Mouse (Mus musculus) activated CD4-positive, CD25-positive, alpha-beta regulatory T cell, adult 4 months (primary cell): ENCODE data around the gene Paxx. TPM values are rescaled to one million over a fixed set of nuclear protein-coding genes. Genes with fewer than 3 reads are reported as not detected.
"Not testable (repeated sequence)": the region's sequence is repeated elsewhere in the genome, so short reads cannot be mapped to it uniquely, and the experiment has no call there.

Experiments used
- ATAC-seq: one replicate; pipeline ENCODE4 v1.8.0; 2017
- polyA plus RNA-seq, 2 experiments: library from polyadenylated mRNA; unstranded; fragments of 100-300 nt; shearing (Covaris generic); gene quantifications; one replicate each; pipeline ENCODE4 v1.2.1; 2017

Paxx gene
- polyA plus RNA-seq, 2 experiments from 2014 or later: 72.8 to 74.8 TPM

- ATAC-seq: no peak
These were observed 19.8 kb downstream of the Paxx start for GRCm38 (mm10) chr2:25441067-25441466.

DNA sequence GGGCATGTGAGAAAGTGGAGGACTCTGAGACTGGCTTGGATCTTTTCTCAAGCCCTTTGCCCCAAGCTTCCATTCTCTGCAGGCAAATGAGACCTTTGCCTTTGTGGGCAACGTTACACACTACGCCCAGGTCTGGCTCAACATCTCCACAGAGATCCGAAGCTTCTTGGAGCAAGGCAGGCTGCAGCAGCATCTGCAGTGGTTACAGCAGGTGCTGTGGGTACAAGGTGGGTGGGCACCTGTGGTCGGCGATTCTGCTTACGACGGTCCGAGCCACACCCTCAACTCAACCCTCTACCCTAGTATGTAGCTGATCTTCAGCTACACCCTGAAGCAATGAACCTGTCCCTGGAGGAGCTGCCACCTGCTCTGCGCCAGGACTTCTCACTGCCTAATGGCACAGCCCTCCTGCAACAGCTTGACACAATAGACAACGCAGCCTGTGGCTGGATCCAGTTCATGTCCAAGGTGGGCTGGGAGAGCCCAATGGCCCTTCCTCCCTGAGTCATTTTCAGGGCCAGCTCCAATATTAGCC lies 24.5 kb downstream of the Paxx start:
- no peak for ATAC-seq

GRCm38 (mm10) chr2:25434292-25434691 lies 26.6 kb downstream of the Paxx start:
- no peak for ATAC-seq

DNA sequence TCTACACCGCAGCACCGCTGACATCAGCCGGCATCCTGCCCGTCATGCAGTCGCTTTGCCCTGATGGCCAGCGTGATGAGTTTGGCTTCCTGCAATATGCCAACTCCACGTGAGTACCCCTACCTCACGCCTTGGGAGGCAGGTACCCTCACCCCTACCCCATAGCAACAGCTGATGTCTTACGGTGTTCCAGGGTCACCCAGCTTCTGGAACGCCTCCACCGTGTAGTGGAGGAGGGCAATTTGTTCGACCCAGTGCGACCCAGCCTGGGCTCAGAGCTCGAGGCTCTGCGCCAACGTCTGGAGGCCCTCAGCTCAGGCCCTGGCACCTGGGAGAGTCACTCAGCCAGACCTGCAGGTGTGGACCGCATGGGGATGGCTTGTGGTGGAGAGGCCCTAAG lies 27.8 kb downstream of the Paxx start:
- ATAC-seq: no peak

DNA sequence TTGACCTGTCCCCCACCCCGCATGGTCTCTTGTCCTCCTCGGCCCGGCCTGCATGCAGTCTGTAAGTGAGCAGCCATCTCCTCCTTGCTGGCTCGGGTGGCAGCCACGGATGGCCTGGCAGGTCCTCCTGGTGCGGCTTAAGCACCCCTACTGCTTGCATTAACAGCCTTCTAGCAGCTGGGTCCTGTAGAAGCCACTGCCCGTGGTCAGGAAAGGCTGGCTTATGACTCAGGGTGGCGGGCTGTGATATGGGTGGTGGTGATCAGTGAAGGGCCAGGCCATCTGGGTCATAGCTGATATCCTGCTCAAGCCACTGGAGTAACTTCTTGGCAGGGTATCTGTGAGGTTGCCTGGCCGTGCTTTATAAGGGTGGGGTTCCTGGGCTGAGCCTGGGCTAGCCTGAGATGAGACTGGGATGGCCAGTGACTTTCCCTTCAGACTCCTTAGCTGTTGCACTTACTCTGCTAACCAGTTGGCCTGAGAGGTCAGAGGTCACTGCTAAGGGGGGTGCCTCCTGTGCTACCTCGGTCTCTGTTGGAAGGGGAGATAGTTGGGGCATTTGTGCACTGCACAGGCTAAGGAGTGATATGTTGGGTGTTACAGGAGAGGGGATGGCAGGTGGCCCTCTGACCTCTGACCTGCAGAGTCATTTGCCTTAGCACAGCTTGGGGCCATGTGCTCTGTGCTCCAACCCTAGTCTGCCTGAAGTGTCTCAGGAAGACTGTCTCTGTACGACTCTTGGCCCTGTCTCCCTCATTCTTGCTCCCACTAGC lies 28.4 kb downstream of the Paxx start:
- no peak for ATAC-seq

DNA sequence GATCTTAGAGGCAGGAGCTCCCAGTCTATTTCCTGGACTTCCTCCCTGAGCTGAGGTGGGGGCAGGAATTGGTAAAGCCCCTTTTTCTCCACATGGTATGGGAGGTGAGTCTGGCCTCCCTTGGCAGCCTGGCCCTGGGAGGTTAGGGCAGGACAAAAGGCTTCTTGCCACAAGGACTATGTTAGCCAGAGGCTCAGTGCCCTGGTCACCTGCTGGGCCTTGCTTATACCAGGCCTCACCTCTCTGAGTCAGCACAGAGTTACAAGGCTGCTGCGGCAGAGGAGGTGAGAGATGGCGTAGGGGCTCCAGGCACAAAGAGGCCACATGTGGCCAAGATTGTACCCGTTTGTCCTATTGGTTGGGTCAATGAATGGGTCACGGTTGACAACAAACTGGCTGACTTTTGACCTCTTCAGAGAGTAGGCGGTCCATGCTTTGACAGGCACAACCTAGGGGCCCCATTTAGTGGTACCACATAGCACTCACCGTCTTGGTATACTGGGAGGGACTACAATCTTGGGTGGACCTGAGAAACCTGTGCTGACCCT lies 29.5 kb downstream of the Paxx start:
- ATAC-seq: no peak

DNA sequence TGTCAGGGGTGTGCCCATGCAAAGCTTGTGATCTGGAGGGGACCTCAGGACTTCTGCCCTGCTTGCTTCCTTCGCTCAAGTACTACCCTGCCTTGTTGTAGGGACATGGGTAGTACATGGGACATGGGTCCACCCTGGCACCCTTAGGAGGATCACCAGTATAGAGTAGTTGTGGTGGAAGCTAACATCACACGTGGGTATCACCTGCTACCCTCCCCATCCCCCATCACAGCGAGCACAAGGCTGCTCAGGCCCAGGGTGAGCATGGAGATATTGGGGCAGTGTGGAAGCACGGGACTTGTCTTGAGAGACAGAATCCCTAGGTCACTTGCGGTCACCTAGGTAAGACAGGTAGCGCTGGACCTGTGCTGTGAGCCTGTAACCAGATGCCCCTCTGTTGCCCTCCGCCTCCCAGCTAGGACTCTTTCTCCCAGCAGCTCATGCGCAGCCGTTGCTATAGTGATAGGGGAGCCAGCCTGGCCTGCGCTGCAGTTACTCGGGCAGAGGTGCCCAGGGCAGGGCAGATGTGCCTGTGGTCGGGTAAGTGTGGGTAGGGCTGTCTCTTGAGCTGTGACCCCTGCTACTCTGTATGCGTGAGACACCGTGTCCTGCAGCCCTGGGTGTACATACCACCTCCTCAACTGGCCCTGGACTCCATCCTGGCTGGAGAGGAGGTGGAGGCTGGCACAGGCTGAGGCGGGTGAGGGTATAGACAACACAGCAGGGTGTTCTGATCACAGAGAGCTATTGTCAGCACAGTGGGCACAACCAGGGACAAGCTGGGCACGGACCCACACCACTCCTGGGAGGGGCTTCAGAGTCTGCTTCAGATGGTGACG lies 30.3 kb downstream of the Paxx start:
- no peak for ATAC-seq

- ATAC-seq: no peak
These were observed 31.3 kb downstream of the Paxx start for GRCm38 (mm10) chr2:25429435-25430180.

DNA sequence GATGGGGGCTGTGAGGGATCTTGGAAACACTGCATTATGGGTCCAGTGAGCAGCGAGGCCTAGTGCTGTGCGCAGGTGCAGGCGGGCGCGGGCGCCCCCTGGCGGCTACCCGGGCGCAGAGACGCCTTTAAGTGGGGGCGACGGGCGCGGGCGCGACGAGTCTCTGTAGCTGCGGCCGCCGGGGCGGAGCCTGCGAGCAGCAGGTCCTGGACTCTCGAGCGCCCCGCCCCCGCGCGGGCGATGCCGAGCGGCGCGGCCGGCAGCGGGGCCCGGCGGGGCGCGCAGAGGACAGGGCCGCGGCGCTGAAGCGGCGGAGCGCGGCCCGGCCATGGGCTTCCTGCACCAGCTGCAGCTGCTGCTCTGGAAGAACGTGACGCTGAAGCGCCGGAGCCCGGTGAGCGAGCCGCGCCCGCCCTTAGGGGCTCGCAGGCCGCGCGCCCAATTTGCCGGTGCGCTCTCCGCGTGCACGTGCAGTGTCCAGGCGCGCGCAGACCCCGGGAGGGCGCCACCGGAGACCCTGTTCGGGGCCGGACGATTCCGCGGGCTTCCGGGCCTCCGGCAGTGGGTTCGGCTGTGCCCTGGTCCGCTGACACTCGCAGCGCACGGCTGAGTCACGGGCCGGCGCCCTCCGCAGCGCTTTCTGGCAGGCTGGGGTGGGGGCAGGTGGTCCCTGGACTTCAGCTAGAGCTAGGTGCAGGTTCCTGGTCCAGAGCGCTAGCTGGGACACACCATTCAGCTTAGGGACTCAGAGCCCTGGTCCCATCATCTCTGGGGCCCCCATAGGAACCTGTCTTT lies 32.3 kb downstream of the Paxx start, which contains the start of gene Abca2:
Gene Abca2 (plus strand): TSS at position 262 of the 795 bp plus-strand sequence.
- ATAC-seq: peak; percentile 67

DNA sequence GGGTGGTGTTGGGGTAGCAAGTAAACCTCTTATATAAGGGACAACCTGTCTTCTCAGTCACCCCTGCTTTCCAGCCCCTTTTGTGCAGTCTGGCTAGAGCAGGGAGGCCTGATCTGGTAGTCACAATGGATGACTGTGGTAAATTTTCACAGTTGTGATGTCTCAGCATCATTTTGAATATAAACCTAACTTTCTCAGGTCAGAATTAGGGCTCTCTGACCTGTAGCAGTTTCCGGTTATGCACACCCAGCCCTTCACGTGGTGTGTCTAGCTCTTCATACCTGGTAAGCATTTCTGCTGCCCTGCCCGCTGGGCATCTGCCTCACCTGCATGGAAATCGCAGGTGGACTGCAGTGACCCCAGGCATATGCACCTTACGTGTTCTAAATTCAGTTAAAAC lies 33.6 kb downstream of the Paxx start:
- no peak for ATAC-seq

GRCm38 (mm10) chr2:25426721-25427191 lies 34.1 kb downstream of the Paxx start:
- ATAC-seq: peak; percentile 48

DNA sequence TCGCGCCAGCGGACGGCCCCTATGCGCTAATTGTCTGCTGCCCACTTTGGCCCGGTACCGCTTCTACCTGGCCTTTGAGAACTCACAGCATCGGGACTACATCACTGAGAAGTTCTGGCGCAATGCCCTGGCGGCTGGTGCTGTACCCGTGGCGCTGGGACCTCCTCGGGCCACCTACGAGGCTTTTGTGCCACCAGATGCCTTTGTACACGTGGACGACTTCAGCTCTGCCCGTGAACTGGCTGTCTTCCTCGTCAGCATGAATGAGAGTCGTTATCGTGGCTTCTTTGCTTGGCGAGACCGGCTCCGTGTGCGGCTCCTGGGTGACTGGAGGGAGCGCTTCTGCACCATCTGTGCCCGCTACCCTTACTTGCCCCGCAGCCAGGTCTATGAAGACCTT lies 35.4 kb downstream of the Paxx start:
- no peak for ATAC-seq

DNA sequence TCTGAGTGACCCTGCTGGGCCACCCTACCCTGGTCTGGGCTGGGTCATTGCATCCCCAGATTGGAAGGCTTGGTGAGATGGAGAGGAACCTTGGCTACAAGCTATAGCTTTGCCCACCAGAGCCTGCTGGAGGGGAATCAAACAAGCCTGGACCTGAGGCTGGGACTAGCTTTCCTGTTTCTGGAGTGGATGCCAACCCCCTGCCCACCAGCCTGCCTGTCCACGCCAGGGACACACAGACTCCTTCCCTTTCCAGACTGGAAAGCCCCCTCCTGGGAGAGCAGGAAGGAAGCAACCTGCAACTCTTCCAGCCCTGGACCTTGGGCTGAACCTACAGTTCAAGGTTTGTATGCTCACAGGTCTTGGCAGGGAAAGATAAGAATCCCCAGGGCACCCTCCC lies 37.3 kb downstream of the Paxx start:
- ATAC-seq: no peak

DNA sequence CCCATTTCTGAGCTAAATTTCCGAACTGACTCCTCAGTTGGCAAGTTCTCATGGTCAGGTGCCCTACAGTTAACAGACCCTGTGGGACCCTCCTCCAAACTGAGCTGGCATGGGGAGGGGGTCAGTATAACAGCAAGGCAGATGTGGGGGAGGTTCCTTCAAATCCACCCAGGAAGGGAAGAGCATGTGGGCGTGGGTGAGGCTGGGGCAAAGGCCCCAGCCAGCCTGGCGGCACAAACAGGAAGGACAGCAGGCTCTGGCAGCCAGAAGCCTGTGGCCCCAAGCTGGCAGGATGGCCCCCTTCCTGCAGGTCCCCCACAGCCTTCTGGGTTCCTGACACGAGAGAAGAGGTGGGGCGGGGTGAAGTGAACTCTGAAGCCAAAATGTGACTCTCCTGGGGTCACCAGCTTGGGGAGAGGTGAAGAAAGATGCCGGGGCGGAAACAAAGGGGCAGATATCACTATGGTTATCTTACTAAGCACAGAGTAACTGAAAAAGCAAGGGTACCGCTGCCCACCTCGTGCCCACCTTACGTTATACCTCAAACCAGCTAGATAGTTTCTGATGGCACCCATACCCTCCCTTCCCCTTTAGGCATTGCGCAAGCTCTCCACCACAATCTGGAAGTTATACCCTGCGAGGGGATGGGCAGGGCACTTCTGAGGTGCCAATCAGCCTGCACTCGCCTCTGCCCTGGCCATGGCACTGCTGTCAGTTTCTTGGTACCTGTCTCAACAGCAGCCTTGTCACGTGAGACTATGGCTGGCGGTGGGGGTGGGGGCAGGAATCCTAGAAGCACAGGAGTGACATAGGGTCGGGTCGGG lies 38.1 kb downstream of the Paxx start, which contains the start of gene Fut7:
Gene Fut7 (plus strand): TSS at position 681 of the 824 bp plus-strand sequence.
- ATAC-seq: peak; percentile 58

GRCm38 (mm10) chr2:25421896-25422295 lies 39.0 kb downstream of the Paxx start:
- ATAC-seq: no peak

DNA sequence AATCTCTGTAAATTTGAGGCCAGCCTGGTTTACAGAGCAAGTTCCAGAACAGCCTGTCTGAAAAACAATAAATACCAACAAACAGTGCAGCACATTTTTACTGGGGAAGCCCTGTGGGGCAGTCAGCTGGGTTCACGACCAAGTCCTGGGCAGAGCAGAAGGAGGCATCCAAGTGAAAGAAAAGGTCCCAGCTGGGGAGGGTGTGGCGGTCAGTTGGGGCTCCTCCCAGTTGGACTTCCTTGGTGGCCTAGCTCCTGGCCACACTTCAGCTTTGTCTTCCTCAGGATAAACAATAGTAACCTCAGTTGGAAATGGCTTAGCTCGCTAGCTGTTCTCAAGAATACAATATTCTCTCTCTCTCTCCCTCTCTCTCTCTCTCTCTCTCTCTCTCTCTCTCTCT lies 43.5 kb downstream of the Paxx start:
- no peak for ATAC-seq

DNA sequence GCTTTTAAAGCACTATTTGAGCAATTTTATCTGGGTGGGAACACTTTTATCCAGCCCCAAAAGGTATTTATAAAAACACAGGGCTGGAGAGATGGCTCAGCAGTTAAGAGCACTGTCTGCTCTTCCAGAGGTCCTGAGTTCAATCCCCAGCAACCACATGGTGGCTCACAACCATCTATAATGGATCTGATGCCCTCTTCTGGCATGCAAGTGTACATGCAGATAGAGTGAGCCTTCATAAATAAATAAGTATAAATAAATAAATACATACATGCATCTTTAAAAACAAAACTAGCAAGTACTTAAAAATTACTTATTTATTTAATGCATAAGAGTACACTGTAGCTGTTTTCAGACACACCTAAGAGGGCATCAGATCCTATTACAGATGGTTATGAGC lies 47.5 kb downstream of the Paxx start:
- not testable (repeated sequence) for ATAC-seq

GRCm38 (mm10) chr2:25408908-25409307 lies 52.0 kb downstream of the Paxx start:
- no peak for ATAC-seq
